Mouse (Mus musculus) cerebellum, adult 2 months (tissue): ENCODE measurements at regions not wholly inside any gene's neighbourhood (a gene's known extent, or its start where the extent isn't known, plus 50 kb on each side); places are given as distances from the start of the nearest gene placed in this dataset.

Experiments
- CTCF ChIP-seq: fragments of 200-500 bp; IDR thresholded peaks from 2 replicates; pipeline ENCODE4 v1.5.1; 2011; ENCODE audit warnings: low read depth, mild to moderate bottlenecking, control low read depth, low read length, moderate library complexity, borderline replicate concordance; ENCODE audit not compliant: insufficient read depth
- POLR2A ChIP-seq: fragments of 200-500 bp; IDR thresholded peaks from 2 replicates; pipeline ENCODE4 v1.6.1; 2011; ENCODE audit warnings: low read length, control low read depth, borderline replicate concordance; ENCODE audit not compliant: insufficient read depth

GRCm38 (mm10) chr7:116738009-116738408, 233.8 kb downstream of the Nucb2 start:
- TF ChIP-seq CTCF (no peak), POLR2A (no peak)
